Mouse (Mus musculus): ENCODE measurements around the gene Mgat1. TPM values are rescaled to one million over a fixed set of nuclear protein-coding genes. Genes with fewer than 3 reads are reported as not detected.
"Not testable (repeated sequence)": the region's sequence is repeated elsewhere in the genome, so short reads cannot be mapped to it uniquely, and the experiment has no call there.

The Mgat1 gene
- 41.7 and 54.8 TPM in 2 replicates for polyA plus RNA-seq (2015; fragmentation: Nextera tagmentation; extraction: Ambion mirVana)

DNA sequence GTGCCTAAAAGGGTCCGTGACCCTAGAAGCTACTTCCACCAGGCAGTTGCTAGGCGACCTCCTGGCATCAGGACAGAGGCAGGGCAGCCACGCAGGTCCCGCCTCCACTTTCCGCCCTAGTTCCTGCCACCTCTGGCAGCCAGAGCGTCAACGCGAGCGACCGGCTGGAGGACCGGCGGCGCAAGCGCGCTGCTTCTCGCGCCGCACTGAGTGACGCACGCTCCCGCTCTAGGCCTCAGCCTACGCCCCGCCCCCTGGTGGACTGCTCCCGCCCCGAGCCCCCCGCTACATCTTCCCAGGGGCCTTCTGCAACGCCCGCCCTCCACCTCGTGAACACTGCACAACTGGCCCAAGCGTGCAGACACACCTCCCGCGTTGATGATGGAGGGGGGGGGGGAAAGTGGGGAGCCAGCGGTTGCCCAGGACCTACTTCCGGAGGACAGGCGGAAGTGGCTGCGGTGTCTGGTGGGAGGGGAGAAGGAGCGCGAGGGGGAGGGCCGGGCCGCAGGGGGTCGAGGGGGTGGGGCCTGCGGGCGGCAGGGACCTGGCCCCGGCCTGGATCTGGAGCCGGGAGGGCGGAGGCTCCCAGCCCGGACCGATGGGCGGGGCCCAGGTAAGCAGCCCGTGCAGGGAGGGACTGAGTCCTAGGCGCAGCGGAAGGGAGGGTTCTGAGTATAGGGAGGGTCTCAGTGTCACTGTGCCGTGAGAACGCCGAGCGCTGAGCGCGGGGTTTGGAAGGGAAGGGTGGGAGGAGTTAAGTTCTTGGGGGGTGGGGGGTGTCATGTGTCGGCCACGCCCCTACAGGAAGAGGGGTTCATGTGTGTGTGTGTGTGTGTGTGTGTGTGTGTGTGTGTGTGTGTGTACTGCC lies at the start of gene Mgat1:
Gene Mgat1 (plus strand): TSS at position 465 of the 868 bp plus-strand sequence.
- peak within 1 kb of the TSS; percentile 96 for H3K27ac ChIP-seq

DNA sequence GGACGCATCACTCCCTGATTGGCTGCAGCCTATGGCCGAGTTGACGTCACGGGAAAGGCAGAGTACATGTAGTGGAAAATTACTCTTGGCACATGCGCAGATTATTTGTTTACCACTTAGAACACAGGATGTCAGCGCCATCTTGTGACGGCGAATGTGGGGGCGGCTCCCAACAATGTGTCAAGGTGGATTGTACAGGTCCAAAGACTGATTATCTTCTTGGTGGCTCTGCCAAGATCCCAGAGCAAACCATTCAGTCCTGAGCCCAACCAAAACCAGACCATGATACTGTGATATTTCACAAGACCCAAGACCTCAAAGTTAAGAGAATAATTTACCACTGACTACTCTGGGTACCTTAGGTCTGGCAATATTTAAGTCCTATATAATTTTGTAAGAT lies 49.2 kb upstream of the Mgat1 start:
- ATAC-seq (replicated peaks; ENCODE audit: insufficient number of reproducible peaks, insufficient read depth, low FRiP score, low read depth): not testable (repeated sequence)
- 93% methylated on average over 9 of the region's 9 CpGs for WGBS

More for the DNA sequence above, at the start of gene Mgat1:
- peak; percentile 94 for ATAC-seq (replicated peaks; ENCODE audit: insufficient number of reproducible peaks, insufficient read depth, low FRiP score, low read depth)
- Histone ChIP-seq H3K9ac (peak within 1 kb of the TSS; percentile 65), H3K36me3 (no peaks in the 10 kb centered on the region), H3K9me3 (replicated peaks) (no peaks in the 10 kb centered on the region), H3K4me2 (peak within 1 kb of the TSS; percentile 70), H3K27me3 (no peaks in the 10 kb centered on the region), H3K4me1 (replicated peaks) (peaks cover 42% of the 10 kb centered on the region), H3K4me3 (peak within 1 kb of the TSS; percentile 72)
- under 1% methylated on average over 56 of the region's 60 CpGs for WGBS

GRCm38 (mm10) chr11:49195819-49196322 lies 48.1 kb upstream of the Mgat1 start:
- H3K9me3 ChIP-seq (replicated peaks): no peaks in the 10 kb centered on the region
- 55% methylated on average over 7 of the region's 7 CpGs for WGBS
- no peak overlapping the region for H3K4me3 ChIP-seq
- H3K27ac ChIP-seq: peak overlapping the region; percentile 56
- no peaks in the 10 kb centered on the region for H3K36me3 ChIP-seq
- H3K27me3 ChIP-seq: no peaks in the 10 kb centered on the region
- H3K4me1 ChIP-seq (replicated peaks): no peaks in the 10 kb centered on the region
- ATAC-seq (replicated peaks; ENCODE audit: insufficient number of reproducible peaks, insufficient read depth, low FRiP score, low read depth): peak; percentile 60; the same call in 1 of the 2 replicates
- no peak overlapping the region for H3K4me2 ChIP-seq
- no peak overlapping the region for H3K9ac ChIP-seq

More for the DNA sequence above, 49.2 kb upstream of the Mgat1 start:
- not testable (repeated sequence) for H3K9ac ChIP-seq; H3K27ac ChIP-seq; H3K4me1 ChIP-seq (replicated peaks); H3K36me3 ChIP-seq; H3K9me3 ChIP-seq (replicated peaks); H3K4me3 ChIP-seq; H3K27me3 ChIP-seq; H3K4me2 ChIP-seq

DNA sequence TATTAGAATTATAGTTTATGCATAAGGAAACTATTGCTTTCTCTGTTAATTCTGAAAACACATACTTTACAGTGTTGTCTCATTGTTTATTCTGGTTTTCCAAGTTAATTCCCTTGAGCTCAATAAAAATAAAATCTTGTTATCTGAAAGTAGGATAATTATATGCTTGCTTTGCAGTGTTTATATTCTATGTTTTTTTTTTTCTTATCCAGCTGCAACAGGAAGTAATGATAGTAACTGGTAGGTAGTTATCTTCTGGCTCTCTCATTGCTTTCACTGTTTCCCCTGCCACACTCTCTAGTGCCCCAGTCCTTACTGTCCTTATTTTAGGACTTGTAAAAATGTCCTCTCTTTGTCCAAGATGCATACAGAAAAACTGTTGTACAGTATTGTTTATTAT lies 43.3 kb upstream of the Mgat1 start:
- H3K9ac ChIP-seq: no peak overlapping the region
- H3K4me1 ChIP-seq (replicated peaks): peaks cover 14% of the 10 kb centered on the region
- no peaks in the 10 kb centered on the region for H3K9me3 ChIP-seq (replicated peaks)
- H3K4me3 ChIP-seq: no peak overlapping the region
- no peaks in the 10 kb centered on the region for H3K27me3 ChIP-seq
- no peak for ATAC-seq (replicated peaks; ENCODE audit: insufficient number of reproducible peaks, insufficient read depth, low FRiP score, low read depth)
- no peak overlapping the region for H3K4me2 ChIP-seq
- H3K36me3 ChIP-seq: no peaks in the 10 kb centered on the region
- no peak overlapping the region for H3K27ac ChIP-seq

DNA sequence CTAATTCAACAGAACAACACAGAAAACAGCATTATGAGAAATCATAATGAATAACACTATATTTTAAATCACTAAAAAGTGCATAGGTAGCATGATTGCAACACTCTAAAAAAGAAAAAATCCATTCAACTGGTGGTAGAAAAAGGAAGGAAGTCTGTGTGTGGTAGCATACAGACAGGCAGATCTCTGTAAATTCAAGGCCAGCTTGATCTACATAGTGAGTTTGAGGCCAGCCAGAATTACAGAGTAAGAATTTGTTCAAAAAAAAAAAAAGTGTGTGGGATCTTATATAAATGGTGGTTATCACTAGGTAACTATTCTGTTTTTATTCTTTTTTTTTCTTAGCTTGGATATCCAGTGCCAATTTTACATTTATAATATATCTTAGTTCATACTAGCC lies 42.8 kb upstream of the Mgat1 start:
- Histone ChIP-seq H3K27ac (no peak overlapping the region), H3K9ac (no peak overlapping the region), H3K4me3 (no peak overlapping the region), H3K4me2 (no peak overlapping the region), H3K36me3 (no peaks in the 10 kb centered on the region), H3K4me1 (replicated peaks) (peaks cover 14% of the 10 kb centered on the region), H3K27me3 (no peaks in the 10 kb centered on the region), H3K9me3 (replicated peaks) (no peaks in the 10 kb centered on the region)
- ATAC-seq (replicated peaks; ENCODE audit: insufficient number of reproducible peaks, insufficient read depth, low FRiP score, low read depth): no peak

- peak overlapping the region; percentile 99 for H3K27ac ChIP-seq
- WGBS: 45% methylated on average over 2 of the region's 2 CpGs
- no peak for ATAC-seq (replicated peaks; ENCODE audit: insufficient number of reproducible peaks, insufficient read depth, low FRiP score, low read depth)
- H3K36me3 ChIP-seq: no peaks in the 10 kb centered on the region
- peak overlapping the region; percentile 84 for H3K9ac ChIP-seq
- no peaks in the 10 kb centered on the region for H3K9me3 ChIP-seq (replicated peaks)
- peak overlapping the region; percentile 76 for H3K4me3 ChIP-seq
- H3K4me2 ChIP-seq: peak overlapping the region; percentile 82
- no peaks in the 10 kb centered on the region for H3K27me3 ChIP-seq
- H3K4me1 ChIP-seq (replicated peaks): peaks cover 14% of the 10 kb centered on the region
These were observed 41.9 kb upstream of the Mgat1 start for GRCm38 (mm10) chr11:49202071-49202470.

DNA sequence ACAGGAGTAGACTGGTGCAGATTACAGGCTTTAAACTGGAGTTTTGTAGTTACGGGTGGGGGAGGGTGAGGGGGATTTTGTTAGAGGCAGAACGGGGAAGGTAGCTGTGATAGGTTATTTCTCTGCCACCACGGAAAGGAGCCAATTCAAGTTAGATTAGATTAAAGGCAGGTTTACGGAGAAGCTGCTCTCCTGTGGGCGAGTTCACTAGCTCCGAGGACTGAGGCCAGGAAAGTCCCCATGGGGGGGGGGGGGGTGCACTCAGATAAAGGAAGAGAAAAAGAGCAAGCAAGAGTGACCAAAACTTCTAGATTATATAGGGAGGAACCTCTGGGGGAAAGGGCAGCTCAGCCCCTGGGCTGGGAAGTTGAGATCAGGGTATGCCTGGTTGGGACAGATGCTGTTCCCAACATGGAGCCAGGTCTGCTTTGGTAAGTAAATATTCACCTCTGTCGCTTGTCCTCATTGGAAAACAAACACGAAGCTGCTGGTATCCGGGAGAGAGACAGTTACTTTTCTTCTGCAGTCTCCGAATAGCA lies 41.4 kb upstream of the Mgat1 start:
- Histone ChIP-seq H3K9ac (peak overlapping the region; percentile 84), H3K36me3 (no peaks in the 10 kb centered on the region), H3K9me3 (replicated peaks) (no peaks in the 10 kb centered on the region), H3K4me2 (peak overlapping the region; percentile 82), H3K27ac (peak overlapping the region; percentile 99), H3K27me3 (no peaks in the 10 kb centered on the region), H3K4me1 (replicated peaks) (peaks cover 16% of the 10 kb centered on the region), H3K4me3 (peak overlapping the region; percentile 76)
- under 1% methylated on average over 10 of the region's 10 CpGs for WGBS
- ATAC-seq (replicated peaks; ENCODE audit: insufficient number of reproducible peaks, insufficient read depth, low FRiP score, low read depth): no peak; the same call in 1 of the 2 replicates

- ATAC-seq (replicated peaks; ENCODE audit: insufficient number of reproducible peaks, insufficient read depth, low FRiP score, low read depth): peak; percentile 93
These were observed 40.7 kb upstream of the Mgat1 start, which contains the start of gene Zfp62 for GRCm38 (mm10) chr11:49203129-49203768. TSS of gene Zfp62 (plus strand) at chr11:49203292.

GRCm38 (mm10) chr11:49203771-49204497 lies 40.1 kb upstream of the Mgat1 start:
- WGBS: under 1% methylated on average over 24 of the region's 24 CpGs
- ATAC-seq (replicated peaks; ENCODE audit: insufficient number of reproducible peaks, insufficient read depth, low FRiP score, low read depth): peak; percentile 69
- H3K9me3 ChIP-seq (replicated peaks): no peaks in the 10 kb centered on the region
- peaks cover 16% of the 10 kb centered on the region for H3K4me1 ChIP-seq (replicated peaks)
- H3K27ac ChIP-seq: peak overlapping the region; percentile 99
- H3K4me2 ChIP-seq: peak overlapping the region; percentile 82
- peak overlapping the region; percentile 84 for H3K9ac ChIP-seq
- no peaks in the 10 kb centered on the region for H3K36me3 ChIP-seq
- no peaks in the 10 kb centered on the region for H3K27me3 ChIP-seq
- peak overlapping the region; percentile 76 for H3K4me3 ChIP-seq

More at GRCm38 (mm10) chr11:49203129-49203768, 40.7 kb upstream of the Mgat1 start, which contains the start of gene Zfp62:
- Histone ChIP-seq H3K4me1 (replicated peaks) (peaks cover 16% of the 10 kb centered on the region), H3K4me3 (peak within 1 kb of the TSS; percentile 76), H3K36me3 (no peaks in the 10 kb centered on the region), H3K27ac (peak within 1 kb of the TSS; percentile 99), H3K27me3 (no peaks in the 10 kb centered on the region), H3K9ac (peak within 1 kb of the TSS; percentile 84), H3K4me2 (peak within 1 kb of the TSS; percentile 82), H3K9me3 (replicated peaks) (no peaks in the 10 kb centered on the region)
- under 1% methylated on average over 47 of the region's 47 CpGs for WGBS

DNA sequence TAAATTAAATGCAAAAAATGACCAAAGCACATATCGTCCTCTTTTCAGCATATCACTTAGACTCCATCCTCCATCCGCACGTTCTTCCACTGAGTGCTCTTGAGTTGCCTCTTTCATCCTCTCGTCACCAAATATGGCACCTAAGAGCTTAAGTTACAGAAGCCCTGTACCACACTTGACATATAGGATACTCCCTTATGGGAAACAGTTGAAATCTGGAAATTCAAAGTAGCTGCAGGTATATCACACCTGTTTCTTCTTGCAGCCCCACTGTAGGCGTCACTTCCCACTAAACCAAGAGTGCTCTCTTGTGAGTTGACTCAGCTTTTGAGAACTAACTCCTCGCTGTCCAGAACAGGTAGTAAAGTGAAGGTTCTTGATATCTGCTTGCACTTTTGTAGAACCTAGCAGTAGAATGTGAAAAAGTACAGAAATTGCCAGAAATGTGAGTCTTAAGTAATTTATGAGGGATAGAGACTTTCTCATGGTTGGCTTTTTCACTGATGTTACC lies 38.9 kb upstream of the Mgat1 start:
- no peak for ATAC-seq (replicated peaks; ENCODE audit: insufficient number of reproducible peaks, insufficient read depth, low FRiP score, low read depth)
- Histone ChIP-seq H3K27ac (no peak overlapping the region), H3K4me1 (replicated peaks) (peaks cover 16% of the 10 kb centered on the region), H3K27me3 (no peaks in the 10 kb centered on the region), H3K4me2 (peak overlapping the region; percentile 82), H3K36me3 (no peaks in the 10 kb centered on the region), H3K9me3 (replicated peaks) (no peaks in the 10 kb centered on the region), H3K4me3 (peak overlapping the region; percentile 76; the same call in 1 of the 2 replicates), H3K9ac (no peak overlapping the region)
- WGBS: 61% methylated on average over 6 of the region's 6 CpGs

Measured in heart, embryonic 15.5 days (tissue).